Mouse (Mus musculus) macrophage (primary cell): ENCODE measurements around the gene Tbc1d2b. TPM values are rescaled to one million over a fixed set of nuclear protein-coding genes. Genes with fewer than 3 reads are reported as not detected.
A peak's percentile ranks its signal among the peaks of the same experiment; 100 is the strongest.

ENCODE experiments used
- H3K27ac ChIP-seq: fragments of 350-480 bp; formaldehyde crosslinking; 2 replicates; pipeline ENCODE4 v1.9.0; 2021
- H3K36me3 ChIP-seq: fragments of 350-480 bp; formaldehyde crosslinking; 2 replicates; pipeline ENCODE4 v1.9.0; 2021; ENCODE audit errors: inconsistent target
- H3K4me3 ChIP-seq: fragments of 350-480 bp; formaldehyde crosslinking; 2 replicates; pipeline ENCODE4 v1.9.0; 2021; ENCODE audit errors: inconsistent target
- H3K79me2 ChIP-seq: fragments of 350-480 bp; formaldehyde crosslinking; 2 replicates; pipeline ENCODE4 v1.9.0; 2021; ENCODE audit errors: inconsistent target
- WGBS: methylation state at CpG from one replicate; pipeline ENCODE4 v1.1.7; 2026; ENCODE audit warnings: inconsistent platforms; ENCODE audit not compliant: missing documents; 5-methylcytosine and 5-hydroxymethylcytosine counted together
- polyA plus RNA-seq: library from polyadenylated mRNA; stranded (reverse); fragments of 250-400 nt; gene quantifications from 3 replicates; pipeline ENCODE4 v1.2.4, GENCODE M21; 2018; ENCODE audit warnings: inconsistent platforms

Tbc1d2b gene
- polyA plus RNA-seq, 1 experiment from 2014 or later, result 52.4 TPM

GRCm38 (mm10) chr9:90171421-90171820 lies 99.2 kb downstream of the Tbc1d2b start:
- no peaks in the 10 kb centered on the region for H3K36me3 ChIP-seq
- WGBS, result 93% methylated on average over 19 of the region's 19 CpGs

GRCm38 (mm10) chr9:90169965-90170364 lies 100.6 kb downstream of the Tbc1d2b start:
- Histone ChIP-seq H3K79me2 (no peaks in the 10 kb centered on the region), H3K4me3 (no peak overlapping the region), H3K36me3 (no peaks in the 10 kb centered on the region), H3K27ac (no peak overlapping the region)
- WGBS, result 84% methylated on average over 4 of the region's 4 CpGs

More at GRCm38 (mm10) chr9:90171421-90171820, 99.2 kb downstream of the Tbc1d2b start:
- no peak overlapping the region for H3K27ac ChIP-seq
- H3K79me2 ChIP-seq, result no peaks in the 10 kb centered on the region
- no peak overlapping the region for H3K4me3 ChIP-seq

GRCm38 (mm10) chr9:90166615-90167014 lies 104.0 kb downstream of the Tbc1d2b start:
- H3K27ac ChIP-seq, result no peak overlapping the region
- H3K36me3 ChIP-seq, result no peaks in the 10 kb centered on the region
- 89% methylated on average over 5 of the region's 5 CpGs for WGBS
- no peaks in the 10 kb centered on the region for H3K79me2 ChIP-seq
- no peak overlapping the region for H3K4me3 ChIP-seq

GRCm38 (mm10) chr9:90165590-90165989 lies 105.0 kb downstream of the Tbc1d2b start:
- Histone ChIP-seq H3K79me2 (no peaks in the 10 kb centered on the region), H3K27ac (no peak overlapping the region), H3K36me3 (no peaks in the 10 kb centered on the region), H3K4me3 (no peak overlapping the region)
- 97% methylated on average over 4 of the region's 4 CpGs for WGBS

- no peak overlapping the region for H3K27ac ChIP-seq
- no peaks in the 10 kb centered on the region for H3K79me2 ChIP-seq
- H3K4me3 ChIP-seq, result no peak overlapping the region
- 81% methylated on average over 4 of the region's 4 CpGs for WGBS
- no peaks in the 10 kb centered on the region for H3K36me3 ChIP-seq
Observed at GRCm38 (mm10) chr9:90164670-90165453, 105.7 kb downstream of the Tbc1d2b start.

GRCm38 (mm10) chr9:90163749-90164095 lies 106.9 kb downstream of the Tbc1d2b start:
- H3K36me3 ChIP-seq, result no peaks in the 10 kb centered on the region
- no peak overlapping the region for H3K4me3 ChIP-seq
- H3K79me2 ChIP-seq, result no peaks in the 10 kb centered on the region
- no peak overlapping the region for H3K27ac ChIP-seq
- WGBS, result 8% methylated on average over 18 of the region's 18 CpGs

GRCm38 (mm10) chr9:90162926-90163748 lies 107.5 kb downstream of the Tbc1d2b start, which contains the start of gene Adamts7:
TSS of gene Adamts7 (plus strand) at chr9:90163069.
- H3K36me3 ChIP-seq, result no peaks in the 10 kb centered on the region
- WGBS, result 2% methylated on average over 55 of the region's 60 CpGs
- no peaks in the 10 kb centered on the region for H3K79me2 ChIP-seq
- H3K4me3 ChIP-seq, result peak within 1 kb of the TSS; percentile 12; the same call in 1 of the 2 replicates
- H3K27ac ChIP-seq, result no peak within 1 kb of the TSS

GRCm38 (mm10) chr9:90162243-90162925 lies 108.2 kb downstream of the Tbc1d2b start:
- Histone ChIP-seq H3K79me2 (no peaks in the 10 kb centered on the region), H3K4me3 (no peak overlapping the region), H3K27ac (no peak overlapping the region), H3K36me3 (no peaks in the 10 kb centered on the region)
- WGBS, result 22% methylated on average over 9 of the region's 29 CpGs

Other genes starting within 250 kb of the Tbc1d2b start
- gene Ctsh, start 216.7 kb downstream of the Tbc1d2b start, polyA plus RNA-seq, result 421 to 733 TPM (median 673 TPM) in 3 replicates
- gene Morf4l1, start 156.0 kb downstream of the Tbc1d2b start, polyA plus RNA-seq, result 377 to 571 TPM (median 378 TPM) in 3 replicates
- not detected in 3 replicates for gene Adamts7, start 107.7 kb downstream of the Tbc1d2b start, polyA plus RNA-seq